ENCODE assay signal across 10 mouse cellular contexts in the genomic region with DNA sequence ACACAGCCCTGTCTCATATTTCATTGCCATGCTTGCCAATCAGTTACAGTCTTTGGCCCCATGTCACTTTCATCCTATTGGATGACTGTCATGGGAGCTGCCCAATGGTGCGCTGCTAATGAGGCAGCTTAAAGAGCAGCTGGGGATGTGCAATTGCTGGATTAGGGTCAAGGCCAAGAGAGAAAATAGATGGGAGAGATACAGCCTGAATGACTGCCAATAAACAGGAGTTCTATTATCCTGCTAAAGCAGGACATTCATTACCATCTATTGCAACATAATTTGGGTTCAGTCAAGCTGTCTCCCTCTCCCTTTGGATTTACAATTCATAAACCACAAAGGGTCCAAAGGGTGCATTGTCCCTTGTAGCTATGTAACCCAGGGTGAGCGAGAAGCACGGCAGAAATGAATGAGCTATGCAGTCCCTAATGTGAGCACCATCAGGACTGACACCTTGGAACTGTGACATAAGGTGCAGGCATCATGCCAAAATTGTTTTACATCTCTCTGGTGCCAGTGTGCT.
DNase-seq lines count a peak whose midpoint lies in the region; ATAC-seq lines count a peak whose summit lies in the region.
"Had no signal": no experiment of that assay in that cellular context is flagged by ENCODE, and none has a peak within 500 bp of the region (broad histone marks: within the 10 kb centered on the region; RNA-seq: fewer than 3 reads in every experiment).

No protein-coding gene starts in this region.

- H3K27ac ChIP-seq in hindbrain, embryonic 11.5 days (ENCODE audit: low read depth, low read length): no peak overlapping the region
- H3K27ac ChIP-seq in midbrain, embryonic 16.5 days (ENCODE audit: low read length): no peak overlapping the region
- H3K27ac ChIP-seq in heart, embryonic 11.5 days (ENCODE audit: low read depth, low read length): no peak overlapping the region

- no peaks in the 10 kb centered on the region for H3K27me3 ChIP-seq in hindbrain, embryonic 11.5 days (ENCODE audit: control insufficient read depth, insufficient read depth, low read length)
- no peaks in the 10 kb centered on the region for H3K27me3 ChIP-seq in midbrain, embryonic 16.5 days (ENCODE audit: control insufficient read depth, insufficient read depth, low read depth, low read length)
- H3K27me3 ChIP-seq in heart, embryonic 11.5 days (ENCODE audit: control insufficient read depth, insufficient read depth, low read length): no peaks in the 10 kb centered on the region
- H3K27me3 ChIP-seq: megakaryocyte, embryonic 14.5 days had no signal

- H3K4me3 ChIP-seq in hindbrain, embryonic 11.5 days (ENCODE audit: low read depth, low read length): no peak overlapping the region
- H3K4me3 ChIP-seq in midbrain, embryonic 16.5 days (ENCODE audit: low read depth, low read length): no peak overlapping the region
- H3K4me3 ChIP-seq in heart, embryonic 11.5 days (ENCODE audit: low read depth, low read length): no peak overlapping the region
- H3K4me3 ChIP-seq: megakaryocyte, embryonic 14.5 days had no signal

- no peaks in the 10 kb centered on the region for H3K9me3 ChIP-seq in hindbrain, embryonic 11.5 days (ENCODE audit: control insufficient read depth, low read length)
- no peaks in the 10 kb centered on the region for H3K9me3 ChIP-seq in midbrain, embryonic 16.5 days (replicated peaks; ENCODE audit: control insufficient read depth, low read length, poor library complexity, severe bottlenecking)
- H3K9me3 ChIP-seq in heart, embryonic 11.5 days (replicated peaks; ENCODE audit: control insufficient read depth, low read length): no peaks in the 10 kb centered on the region
- H3K9me3 ChIP-seq: megakaryocyte, embryonic 14.5 days had no signal

- no peak overlapping the region for H3K9ac ChIP-seq in hindbrain, embryonic 11.5 days (ENCODE audit: low read depth, low read length)
- H3K9ac ChIP-seq in midbrain, embryonic 16.5 days (ENCODE audit: low read depth, low read length): no peak overlapping the region
- H3K9ac ChIP-seq in heart, embryonic 11.5 days (ENCODE audit: low read depth, low read length): no peak overlapping the region

- H3K4me1 ChIP-seq in hindbrain, embryonic 11.5 days (replicated peaks; ENCODE audit: control insufficient read depth, insufficient read depth, low read length): no peaks in the 10 kb centered on the region
- H3K4me1 ChIP-seq in midbrain, embryonic 16.5 days (ENCODE audit: control insufficient read depth, insufficient read depth, low read length): no peaks in the 10 kb centered on the region
- no peaks in the 10 kb centered on the region for H3K4me1 ChIP-seq in heart, embryonic 11.5 days (ENCODE audit: control insufficient read depth, insufficient read depth, low read length)
- H3K4me1 ChIP-seq: megakaryocyte, embryonic 14.5 days had no signal

- H3K4me2 ChIP-seq in hindbrain, embryonic 11.5 days (replicated peaks; ENCODE audit: low read depth, low read length): no peak overlapping the region
- H3K4me2 ChIP-seq in midbrain, embryonic 16.5 days (ENCODE audit: low read length): no peak overlapping the region
- no peak overlapping the region for H3K4me2 ChIP-seq in heart, embryonic 11.5 days

- peak; percentile 97 for ATAC-seq in hindbrain, embryonic 11.5 days (ENCODE audit: low FRiP score)
- ATAC-seq in midbrain, embryonic 16.5 days: peak; percentile 96
- ATAC-seq in heart, embryonic 11.5 days (replicated peaks; ENCODE audit: insufficient number of reproducible peaks, low FRiP score, low TSS enrichment): no peak

- no peaks in the 10 kb centered on the region for H3K36me3 ChIP-seq in hindbrain, embryonic 11.5 days (ENCODE audit: control insufficient read depth, insufficient read depth, low read length)
- H3K36me3 ChIP-seq in midbrain, embryonic 16.5 days (ENCODE audit: control insufficient read depth, insufficient read depth, low read length): no peaks in the 10 kb centered on the region
- no peaks in the 10 kb centered on the region for H3K36me3 ChIP-seq in heart, embryonic 11.5 days (ENCODE audit: control insufficient read depth, insufficient read depth, low read length)

- peak; percentile 4 to 7 for DNase-seq in cerebellum, postnatal 36 days
- DNase-seq in cerebellum, adult 8-10 months: no peak
- peak; percentile 98 for DNase-seq in Muller cell, postnatal 12 days (ENCODE audit: inconsistent ontology term)
- peak; percentile 56 for DNase-seq in hindbrain, embryonic 11.5 days (ENCODE audit: low spot score)
- DNase-seq in ovary, postnatal 36 days (ENCODE audit: low spot score): no peak
- no peak for DNase-seq in thymus, postnatal 25 days
- DNase-seq: kidney, adult 11 months had no signal

- WGBS in hindbrain, embryonic 11.5 days: 52% methylated on average over 3 of the region's 3 CpGs
- 24% methylated on average over 3 of the region's 3 CpGs for WGBS in midbrain, embryonic 16.5 days
- 87% methylated on average over 3 of the region's 3 CpGs for WGBS in heart, embryonic 11.5 days (ENCODE audit: insufficient replicate concordance)

Comparison
In these comparisons a context has a peak if more than half of its experiments do, and no peak if none do; other contexts are left out.
1. DNase-seq: peak in cerebellum, postnatal 36 days (2 of 2), Muller cell, postnatal 12 days (single experiment) and hindbrain, embryonic 11.5 days (single experiment); none in cerebellum, adult 8-10 months (single experiment), ovary, postnatal 36 days (single experiment) and thymus, postnatal 25 days (single experiment).